In the genomic region with DNA sequence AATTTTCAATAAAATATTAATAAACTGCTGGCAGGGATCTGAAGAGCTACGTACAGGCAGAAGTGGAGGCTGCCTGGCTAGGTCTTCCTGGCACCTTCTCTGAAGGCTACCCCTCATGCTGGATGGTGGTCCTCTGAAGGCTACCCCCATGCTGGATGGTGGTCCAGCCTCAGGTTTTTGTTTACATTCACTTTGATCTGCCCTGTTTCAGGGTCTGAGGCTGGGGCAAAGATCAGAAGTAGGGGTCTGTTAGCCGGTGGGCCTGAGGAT, we compare ENCODE assay signal across 17 mouse cellular contexts.
DNase-seq lines count a peak whose midpoint lies in the region; ATAC-seq lines count a peak whose summit lies in the region.
"Had no signal": no experiment of that assay in that cellular context is flagged by ENCODE, and none has a peak within 500 bp of the region (broad histone marks: within the 10 kb centered on the region; RNA-seq: fewer than 3 reads in every experiment).

No protein-coding gene starts in this region.

- H3K4me1 ChIP-seq in hindbrain, embryonic 12.5 days, result no peaks in the 10 kb centered on the region
- H3K4me1 ChIP-seq in hindbrain, embryonic 10.5 days (replicated peaks), result no peaks in the 10 kb centered on the region
- no peaks in the 10 kb centered on the region for H3K4me1 ChIP-seq in limb, embryonic 15.5 days
- no peaks in the 10 kb centered on the region for H3K4me1 ChIP-seq in limb, embryonic 10.5 days
- 0 out of 2 replicates have a peak, but pooled peaks cover 3% of the 10 kb centered on the region for H3K4me1 ChIP-seq in midbrain, embryonic 13.5 days (replicated peaks)
- peaks cover 14% of the 10 kb centered on the region for H3K4me1 ChIP-seq in midbrain, embryonic 16.5 days (ENCODE audit: control insufficient read depth, insufficient read depth, low read length)
- H3K4me1 ChIP-seq: embryonic facial prominence, embryonic 10.5 days; heart, embryonic 13.5 days had no signal

- 79% methylated on average over 2 of the region's 2 CpGs for WGBS in hindbrain, embryonic 12.5 days
- WGBS in hindbrain, embryonic 10.5 days, result 82% methylated on average over 2 of the region's 2 CpGs
- WGBS in limb, embryonic 15.5 days, result 68% methylated on average over 2 of the region's 2 CpGs
- WGBS in limb, embryonic 10.5 days, result 82% methylated on average over 2 of the region's 2 CpGs
- WGBS in midbrain, embryonic 13.5 days, result 77% methylated on average over 2 of the region's 2 CpGs
- 62% methylated on average over 2 of the region's 2 CpGs for WGBS in midbrain, embryonic 16.5 days

- no peak for DNase-seq in hindbrain, embryonic 10.5 days (ENCODE audit: low spot score)
- no peak for DNase-seq in limb, embryonic 10.5 days (ENCODE audit: low spot score)
- no peak for DNase-seq in frontal cortex, adult 2 months (ENCODE audit: extremely low spot score in 1 of 2, low spot score in 1 of 2)
- DNase-seq: adrenal gland, adult 2 months; adrenal gland, postnatal 25 days; cerebellum, adult 2 months; cerebellum, postnatal 10 days; forebrain, postnatal 0 days; gastrocnemius, postnatal 36 days; heart, postnatal 36 days had no signal

- no peaks in the 10 kb centered on the region for H3K9me3 ChIP-seq in hindbrain, embryonic 12.5 days (replicated peaks)
- no peaks in the 10 kb centered on the region for H3K9me3 ChIP-seq in hindbrain, embryonic 10.5 days
- no peaks in the 10 kb centered on the region for H3K9me3 ChIP-seq in limb, embryonic 15.5 days
- H3K9me3 ChIP-seq in limb, embryonic 10.5 days (replicated peaks), result no peaks in the 10 kb centered on the region
- no peaks in the 10 kb centered on the region for H3K9me3 ChIP-seq in midbrain, embryonic 13.5 days
- H3K9me3 ChIP-seq in midbrain, embryonic 16.5 days (replicated peaks; ENCODE audit: control insufficient read depth, low read length, poor library complexity, severe bottlenecking), result no peaks in the 10 kb centered on the region
- H3K9me3 ChIP-seq: embryonic facial prominence, embryonic 10.5 days; heart, embryonic 13.5 days had no signal

- no peaks in the 10 kb centered on the region for H3K36me3 ChIP-seq in hindbrain, embryonic 12.5 days
- no peaks in the 10 kb centered on the region for H3K36me3 ChIP-seq in hindbrain, embryonic 10.5 days
- H3K36me3 ChIP-seq in limb, embryonic 15.5 days, result no peaks in the 10 kb centered on the region
- no peaks in the 10 kb centered on the region for H3K36me3 ChIP-seq in limb, embryonic 10.5 days
- no peaks in the 10 kb centered on the region for H3K36me3 ChIP-seq in midbrain, embryonic 13.5 days
- H3K36me3 ChIP-seq in midbrain, embryonic 16.5 days (ENCODE audit: control insufficient read depth, insufficient read depth, low read length), result no peaks in the 10 kb centered on the region
- H3K36me3 ChIP-seq: embryonic facial prominence, embryonic 10.5 days; heart, embryonic 13.5 days had no signal

- no peak overlapping the region for H3K27ac ChIP-seq in hindbrain, embryonic 12.5 days
- no peak overlapping the region for H3K27ac ChIP-seq in hindbrain, embryonic 10.5 days
- no peak overlapping the region for H3K27ac ChIP-seq in limb, embryonic 15.5 days
- no peak overlapping the region for H3K27ac ChIP-seq in limb, embryonic 10.5 days
- 0 out of 2 replicates have a peak overlapping the region, but pooled peaks have one; percentile 15 for H3K27ac ChIP-seq in midbrain, embryonic 13.5 days
- H3K27ac ChIP-seq in midbrain, embryonic 16.5 days (ENCODE audit: low read length), result peak overlapping the region; percentile 23; the same call in 1 of the 2 replicates
- H3K27ac ChIP-seq: embryonic facial prominence, embryonic 10.5 days; heart, embryonic 13.5 days; hindbrain, embryonic 14.5 days had no signal

- H3K27me3 ChIP-seq in hindbrain, embryonic 12.5 days, result no peaks in the 10 kb centered on the region
- no peaks in the 10 kb centered on the region for H3K27me3 ChIP-seq in hindbrain, embryonic 10.5 days (ENCODE audit: insufficient read depth, poor library complexity, severe bottlenecking)
- H3K27me3 ChIP-seq in limb, embryonic 15.5 days, result peaks cover 3% of the 10 kb centered on the region; the same call in 1 of the 2 replicates
- no peaks in the 10 kb centered on the region for H3K27me3 ChIP-seq in limb, embryonic 10.5 days (ENCODE audit: low read depth, poor library complexity, severe bottlenecking)
- H3K27me3 ChIP-seq in midbrain, embryonic 13.5 days, result no peaks in the 10 kb centered on the region
- H3K27me3 ChIP-seq in midbrain, embryonic 16.5 days (ENCODE audit: control insufficient read depth, insufficient read depth, low read depth, low read length), result no peaks in the 10 kb centered on the region
- H3K27me3 ChIP-seq: heart, embryonic 13.5 days had no signal

- H3K9ac ChIP-seq in hindbrain, embryonic 12.5 days, result no peak overlapping the region
- H3K9ac ChIP-seq in limb, embryonic 15.5 days, result no peak overlapping the region
- H3K9ac ChIP-seq in midbrain, embryonic 13.5 days (replicated peaks), result no peak overlapping the region
- no peak overlapping the region for H3K9ac ChIP-seq in midbrain, embryonic 16.5 days (ENCODE audit: low read depth, low read length)
- H3K9ac ChIP-seq: forebrain, postnatal 0 days; heart, embryonic 13.5 days; hindbrain, embryonic 14.5 days had no signal

- ATAC-seq in hindbrain, embryonic 12.5 days (ENCODE audit: low FRiP score), result 0 out of 2 replicates have a peak, but pooled peaks have one; percentile 15
- 0 out of 2 replicates have a peak, but pooled peaks have one; percentile 12 for ATAC-seq in limb, embryonic 15.5 days (ENCODE audit: insufficient number of reproducible peaks, low FRiP score, low TSS enrichment, low read depth)
- ATAC-seq in midbrain, embryonic 13.5 days, result peak; percentile 82
- ATAC-seq in midbrain, embryonic 16.5 days, result no peak; the same call in 1 of the 2 replicates

- H3K4me2 ChIP-seq in hindbrain, embryonic 12.5 days (replicated peaks), result no peak overlapping the region
- H3K4me2 ChIP-seq in limb, embryonic 15.5 days, result no peak overlapping the region
- no peak overlapping the region for H3K4me2 ChIP-seq in midbrain, embryonic 13.5 days (replicated peaks)
- H3K4me2 ChIP-seq in midbrain, embryonic 16.5 days (ENCODE audit: low read length), result no peak overlapping the region
- H3K4me2 ChIP-seq: heart, embryonic 13.5 days; hindbrain, embryonic 14.5 days had no signal

- H3K4me3 ChIP-seq in hindbrain, embryonic 12.5 days, result no peak overlapping the region
- H3K4me3 ChIP-seq in hindbrain, embryonic 10.5 days, result no peak overlapping the region
- H3K4me3 ChIP-seq in limb, embryonic 15.5 days, result no peak overlapping the region
- no peak overlapping the region for H3K4me3 ChIP-seq in limb, embryonic 10.5 days
- H3K4me3 ChIP-seq in midbrain, embryonic 13.5 days (replicated peaks), result no peak overlapping the region
- H3K4me3 ChIP-seq in midbrain, embryonic 16.5 days (ENCODE audit: low read depth, low read length), result no peak overlapping the region
- H3K4me3 ChIP-seq: embryonic facial prominence, embryonic 10.5 days; heart, embryonic 13.5 days had no signal

Comparison
In these comparisons a context has a peak if more than half of its experiments do, and no peak if none do; other contexts are left out.
1. H3K27ac ChIP-seq: peak in midbrain, embryonic 13.5 days (single experiment) and midbrain, embryonic 16.5 days (single experiment); none in hindbrain, embryonic 12.5 days (single experiment), hindbrain, embryonic 10.5 days (single experiment), limb, embryonic 15.5 days (single experiment) and limb, embryonic 10.5 days (single experiment).